Mouse (Mus musculus) forebrain, postnatal 0 days (tissue): ENCODE measurements at regions not wholly inside any gene's neighbourhood (a gene's known extent, or its start where the extent isn't known, plus 50 kb on each side); places are given as distances from the start of the nearest gene placed in this dataset.

Experiments
- ATAC-seq: fragments of 200-750 bp; cut with Nextera tagmentation; 2 replicates; pipeline ENCODE4 v1.8.0; 2017; ENCODE audit warnings: mild to moderate bottlenecking, moderate library complexity
- DNase-seq: peaks from one replicate; pipeline ENCODE4 v3.0.0-alpha.2; 2015
- H3K27ac ChIP-seq: fragments of 300-500 bp; sonication (generic); 2 replicates; pipeline ENCODE4 v1.5.1; 2014; ENCODE audit warnings: low read depth, mild to moderate bottlenecking, antibody characterized with exemption, low read length, moderate library complexity, mixed read lengths
- H3K27me3 ChIP-seq: fragments of 300-500 bp; sonication (generic); 2 replicates; pipeline ENCODE4 v1.6.1; 2014; ENCODE audit warnings: mild to moderate bottlenecking, low read length, mixed read lengths; ENCODE audit not compliant: insufficient read depth
- H3K36me3 ChIP-seq: fragments of 300-500 bp; sonication (generic); 2 replicates; pipeline ENCODE4 v1.6.1; 2014; ENCODE audit warnings: mild to moderate bottlenecking, moderate library complexity; ENCODE audit not compliant: insufficient read depth
- H3K4me1 ChIP-seq: fragments of 300-500 bp; sonication (generic); 2 replicates; pipeline ENCODE4 v1.6.1; 2014; ENCODE audit warnings: antibody characterized with exemption; ENCODE audit not compliant: insufficient read depth
- H3K4me2 ChIP-seq: fragments of 300-500 bp; sonication (generic); 2 replicates; pipeline ENCODE4 v1.6.1; 2014; ENCODE audit warnings: low read depth, mild to moderate bottlenecking, moderate library complexity
- H3K4me3 ChIP-seq: fragments of 300-500 bp; sonication (generic); 2 replicates; pipeline ENCODE4 v1.5.1; 2014; ENCODE audit warnings: low read depth, low read length, mixed read lengths
- H3K9ac ChIP-seq: fragments of 300-500 bp; sonication (generic); 2 replicates; pipeline ENCODE4 v1.6.1; 2014; ENCODE audit warnings: mild to moderate bottlenecking
- H3K9me3 ChIP-seq: fragments of 300-500 bp; sonication (generic); 2 replicates; pipeline ENCODE4 v1.6.1; 2016; ENCODE audit warnings: low read length
- CTCF ChIP-seq: sonication (generic); IDR thresholded peaks from 2 replicates; pipeline ENCODE4 v1.5.1; 2016; ENCODE audit warnings: antibody characterized with exemption, control low read depth, low read depth
- WGBS: fragments of 180-500 bp; shearing (Covaris S2); extraction: QIAGEN DNeasy Blood & Tissue Kit; methylation state at CpG from one replicate; pipeline ENCODE4 v1.1.7; 2014; 5-methylcytosine and 5-hydroxymethylcytosine counted together

DNA sequence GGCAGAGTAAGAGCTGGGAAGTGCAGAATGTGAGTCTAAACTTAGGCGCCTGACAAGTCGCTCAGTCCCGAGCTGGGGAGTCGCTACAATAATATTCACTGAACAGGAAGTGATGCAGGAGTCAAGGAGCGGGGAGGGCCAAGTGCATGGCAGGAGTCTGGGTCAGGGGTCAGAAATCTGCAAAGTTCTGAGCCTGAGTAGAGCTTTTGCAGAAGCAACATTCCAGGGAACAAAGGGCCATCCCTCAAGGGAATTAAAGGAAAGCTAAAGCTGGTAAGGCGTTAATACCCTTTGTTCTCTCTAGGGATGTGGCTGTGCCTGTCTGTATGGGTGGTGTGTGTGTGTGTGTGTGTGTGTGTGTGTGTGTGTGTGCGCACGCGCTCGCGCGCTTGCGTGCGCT, 52.7 kb upstream of the Gm9887 start:
- ATAC-seq (no peak), DNase-seq (no peak)
- no peak for TF ChIP-seq CTCF
- Histone ChIP-seq H3K4me1 (no peaks in the 10 kb centered on the region), H3K4me2 (no peak overlapping the region), H3K4me3 (no peak overlapping the region), H3K27ac (no peak overlapping the region), H3K9ac (no peak overlapping the region), H3K27me3 (no peaks in the 10 kb centered on the region), H3K36me3 (no peaks in the 10 kb centered on the region), H3K9me3 (no peaks in the 10 kb centered on the region)
- 57% methylated on average over 14 of the region's 14 CpGs for WGBS
